Mouse (Mus musculus): ENCODE measurements around the gene Pde4c.

Pde4c gene

GRCm38 (mm10) chr8:70752000-70752764 is 28.7 kb downstream of the Pde4c start:
- DNase-seq (ENCODE audit: low spot score in 2 of 2) = peak; percentile 58 to 73

- peak; percentile 80 to 81 for DNase-seq (ENCODE audit: low spot score in 2 of 2)
These were observed 29.6 kb downstream of the Pde4c start for GRCm38 (mm10) chr8:70753151-70753550.

- DNase-seq (ENCODE audit: low spot score in 2 of 2) = peak; percentile 94 to 97
These were observed 30.7 kb downstream of the Pde4c start, which contains the start of gene Rab3a for GRCm38 (mm10) chr8:70754043-70754870. Gene Rab3a, plus strand, starts transcription at chr8:70754679.

DNA sequence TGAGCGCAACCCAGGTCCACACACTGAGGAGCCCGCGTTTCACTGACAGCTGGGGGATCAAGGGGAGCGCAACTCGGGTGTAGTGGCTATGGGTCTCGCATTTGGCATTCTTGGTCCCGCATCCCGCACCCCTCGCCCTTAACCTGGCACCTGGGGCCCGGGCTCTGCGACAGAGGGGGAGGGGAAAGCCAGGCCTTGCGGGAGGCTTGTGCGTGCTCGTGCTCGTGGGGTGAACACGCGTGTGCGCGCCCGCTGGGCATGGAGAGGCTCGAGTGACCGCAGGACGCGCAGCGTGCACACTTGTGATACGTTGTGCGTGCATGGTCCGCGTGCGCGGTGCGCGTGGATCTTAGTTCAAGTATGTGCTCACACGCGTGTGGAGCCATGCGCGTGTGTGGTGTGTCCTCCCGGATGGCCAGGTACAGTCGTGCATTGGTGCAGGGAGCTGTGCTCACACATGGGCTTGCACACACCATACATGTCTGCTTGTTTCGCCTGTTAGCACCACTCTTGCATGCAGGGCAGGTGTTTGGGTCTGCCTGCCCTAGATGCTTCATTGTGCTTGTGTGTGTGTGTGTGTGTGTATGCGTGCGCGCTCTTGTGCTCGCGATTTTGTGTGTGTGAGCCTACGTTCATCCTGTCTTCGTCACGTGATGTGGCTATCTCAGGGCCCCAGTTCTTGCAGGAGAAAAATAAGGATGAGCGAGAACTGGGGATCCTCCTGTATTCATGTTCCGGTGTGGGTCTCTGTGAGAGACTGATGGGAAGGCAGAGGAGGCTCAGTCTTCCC is 31.5 kb downstream of the Pde4c start:
- DNase-seq (ENCODE audit: low spot score in 2 of 2) = peak; percentile 74 to 75

- DNase-seq (ENCODE audit: low spot score in 2 of 2) = peak; percentile 13
These were observed 32.3 kb downstream of the Pde4c start for GRCm38 (mm10) chr8:70755661-70756475.

- DNase-seq (ENCODE audit: low spot score in 2 of 2) = peak; percentile 3 to 9
These were observed 33.0 kb downstream of the Pde4c start for GRCm38 (mm10) chr8:70756476-70757040.

GRCm38 (mm10) chr8:70757523-70758307 is 34.2 kb downstream of the Pde4c start:
- DNase-seq (ENCODE audit: low spot score in 2 of 2) = peak; percentile 29 to 30

- peak; percentile 10 to 11 for DNase-seq (ENCODE audit: low spot score in 2 of 2)
These were observed 34.7 kb downstream of the Pde4c start for GRCm38 (mm10) chr8:70758308-70758615.

DNA sequence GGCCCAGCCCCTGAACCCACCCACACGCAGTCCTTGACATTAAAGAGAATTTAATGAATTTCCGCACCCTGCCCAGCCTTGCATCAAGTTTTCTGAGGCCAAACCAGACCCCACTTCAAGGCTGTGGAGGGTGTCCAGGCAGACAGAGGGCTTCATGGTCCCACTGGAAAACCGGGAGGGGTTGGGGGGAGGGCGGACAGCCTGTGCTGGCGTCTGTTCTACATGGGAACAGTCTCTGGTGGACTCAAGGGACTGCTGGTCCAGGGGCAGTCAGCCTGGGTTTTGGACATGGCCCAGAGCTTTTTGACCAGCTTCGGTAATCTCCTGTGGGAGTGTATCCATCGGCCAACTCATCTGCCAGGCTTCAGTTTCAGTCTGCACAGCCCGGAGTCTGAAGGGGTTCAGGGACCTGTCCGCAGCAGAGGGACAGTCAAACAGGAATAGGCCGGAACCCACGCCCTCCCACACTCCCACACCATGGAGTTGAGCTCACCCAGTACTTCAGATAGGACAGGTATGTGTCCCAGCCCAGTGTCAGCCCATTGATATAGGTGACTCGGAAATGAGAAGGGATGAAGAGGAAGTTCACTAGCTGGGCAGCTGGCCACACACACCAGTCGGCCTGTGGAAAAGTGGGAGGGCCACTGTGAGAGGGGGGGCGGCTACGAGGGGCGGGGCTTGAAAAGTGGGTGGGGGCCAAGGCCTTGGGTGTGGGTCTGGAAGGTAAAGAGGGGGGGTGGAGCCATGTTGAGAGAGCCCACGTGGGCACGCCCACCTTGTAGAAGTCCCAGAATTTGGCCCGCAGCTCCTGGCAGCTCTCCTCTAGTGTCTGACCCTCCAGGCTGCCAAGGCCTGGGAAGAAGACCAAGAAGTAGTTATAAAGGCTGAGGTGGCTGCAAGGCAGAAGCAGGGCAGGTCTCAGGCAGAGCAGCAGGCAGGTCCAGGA is 35.4 kb downstream of the Pde4c start:
- peak in 1 of 2 experiments; percentile 32 for DNase-seq (ENCODE audit: low spot score in 2 of 2)

GRCm38 (mm10) chr8:70760350-70760749 is 36.8 kb downstream of the Pde4c start:
- DNase-seq (ENCODE audit: low spot score in 2 of 2) = no peak

GRCm38 (mm10) chr8:70760775-70761406 is 37.4 kb downstream of the Pde4c start, which contains the start of gene Mpv17l2:
Gene Mpv17l2, minus strand, starts transcription at chr8:70760946.
- DNase-seq (ENCODE audit: low spot score in 2 of 2) = peak; percentile 95 to 98

DNA sequence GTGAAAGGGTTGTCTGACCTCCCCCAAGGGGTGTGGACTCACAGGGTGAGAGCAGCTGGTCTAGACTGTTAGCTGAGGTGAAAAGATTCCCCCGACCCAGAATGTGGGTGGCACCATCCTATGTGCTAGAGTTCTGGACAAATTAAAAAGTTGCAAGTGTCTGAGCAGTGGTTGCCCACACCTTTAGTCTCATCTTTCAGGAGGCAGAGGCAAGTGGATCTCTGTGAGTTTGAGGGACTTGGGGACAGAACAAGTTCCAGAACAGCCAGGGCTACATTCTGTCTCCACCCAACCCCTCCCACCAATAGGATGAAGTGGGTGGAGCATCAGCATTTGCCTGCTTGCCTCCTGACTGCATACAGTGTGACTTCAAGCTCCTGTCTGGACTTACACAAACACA is 38.6 kb downstream of the Pde4c start:
- DNase-seq (ENCODE audit: low spot score in 2 of 2) = no peak

DNA sequence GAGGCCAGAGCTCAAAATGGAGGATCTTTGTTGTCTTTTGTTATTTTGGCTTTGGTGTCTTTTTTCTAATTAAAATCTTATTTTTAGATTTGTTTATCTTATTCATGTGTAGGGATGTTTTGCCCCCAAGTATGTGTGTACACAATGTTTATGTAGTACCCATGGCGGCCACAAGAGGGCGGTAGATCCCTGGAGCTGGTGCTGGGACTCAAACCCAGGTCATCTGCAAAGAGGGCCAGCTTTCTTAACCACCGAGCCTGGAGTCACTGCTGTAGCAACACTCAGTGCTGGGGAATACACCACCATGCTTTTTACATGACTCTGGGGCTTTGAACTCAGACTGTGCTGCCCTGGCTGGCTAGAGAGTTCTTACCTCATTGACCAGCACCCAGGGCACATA is 39.8 kb downstream of the Pde4c start:
- DNase-seq (ENCODE audit: low spot score in 2 of 2) = peak in 1 of 2 experiments; percentile 55

DNA sequence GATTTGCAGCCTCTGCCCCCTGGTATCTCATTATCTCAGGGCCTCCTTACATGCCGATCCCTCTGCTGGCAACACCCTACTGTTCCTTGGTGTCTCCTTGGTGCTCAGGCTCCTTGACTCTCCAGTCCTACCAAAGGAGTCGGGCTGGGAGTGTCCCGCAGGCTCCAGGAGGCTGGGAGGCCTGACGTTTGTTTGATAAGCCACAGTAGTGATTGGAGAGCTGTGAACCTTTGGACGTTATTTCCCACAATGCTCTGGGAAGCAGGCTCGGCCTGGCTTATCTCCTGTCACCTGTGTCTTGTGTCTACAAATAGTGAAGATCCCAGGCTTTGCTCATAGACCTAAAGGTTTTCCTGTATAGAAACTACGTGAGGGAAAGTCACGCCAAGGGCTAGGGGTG is 40.5 kb downstream of the Pde4c start:
- DNase-seq (ENCODE audit: low spot score in 2 of 2) = no peak

GRCm38 (mm10) chr8:70764676-70765075 is 41.2 kb downstream of the Pde4c start:
- no peak for DNase-seq (ENCODE audit: low spot score in 2 of 2)

- no peak for DNase-seq (ENCODE audit: low spot score in 2 of 2)
These were observed 41.8 kb downstream of the Pde4c start for GRCm38 (mm10) chr8:70765329-70765728.

GRCm38 (mm10) chr8:70765838-70766570 is 42.5 kb downstream of the Pde4c start:
- DNase-seq (ENCODE audit: low spot score in 2 of 2) = no peak

Data from frontal cortex, postnatal 14 days (tissue).